Mouse (Mus musculus) C2C12 (cell line): ENCODE results near the gene Tpmt. TPM values are rescaled to one million over a fixed set of nuclear protein-coding genes. Genes with fewer than 3 reads are reported as not detected.

ENCODE experiments used
- H3K27me3 ChIP-seq: one replicate; pipeline ENCODE4 v1.6.1; 2011; ENCODE audit not compliant: control insufficient read depth, insufficient read depth, insufficient read length
- H3K36me3 ChIP-seq: one replicate; pipeline ENCODE4 v1.6.1; 2011; ENCODE audit not compliant: control insufficient read depth, insufficient read depth
- H3K4me3 ChIP-seq: one replicate; pipeline ENCODE4 v1.5.1; 2011; ENCODE audit warnings: mild to moderate bottlenecking, control low read depth; ENCODE audit not compliant: poor library complexity, insufficient read depth, severe bottlenecking
- H3K79me2 ChIP-seq: one replicate; pipeline ENCODE4 v1.6.1; 2011; ENCODE audit not compliant: control insufficient read depth, insufficient read depth
- H3K79me3 ChIP-seq: one replicate; pipeline ENCODE4 v1.6.1; 2011; ENCODE audit warnings: low read depth, control low read depth
- H3ac ChIP-seq: one replicate; pipeline ENCODE3; 2011; ENCODE audit warnings: low read depth; ENCODE audit not compliant: control insufficient read depth, insufficient read length
- CEBPB ChIP-seq: IDR thresholded peaks from one replicate; pipeline ENCODE4 v1.6.1; 2011; ENCODE audit warnings: low read depth, mild to moderate bottlenecking, control low read depth, moderate library complexity
- CTCF ChIP-seq: IDR thresholded peaks from one replicate; pipeline ENCODE4 v1.5.1; 2011; ENCODE audit not compliant: control insufficient read depth, insufficient read depth, insufficient read length
- FOSL1 ChIP-seq: IDR thresholded peaks from one replicate; pipeline ENCODE4 v1.8.0; 2011; ENCODE audit warnings: mild to moderate bottlenecking, low read length; ENCODE audit not compliant: poor library complexity, insufficient read depth, severe bottlenecking
- MAX ChIP-seq: IDR thresholded peaks from one replicate; pipeline ENCODE4 v1.6.1; 2011; ENCODE audit warnings: mild to moderate bottlenecking, control low read depth
- MYOD1 ChIP-seq: IDR thresholded peaks from one replicate; pipeline ENCODE4 v1.6.1; 2011; ENCODE audit warnings: low read depth; ENCODE audit not compliant: control insufficient read depth, insufficient read length
- MYOG ChIP-seq: IDR thresholded peaks from one replicate; pipeline ENCODE4 v1.6.1; 2011; ENCODE audit not compliant: control insufficient read depth, insufficient read length; ENCODE audit errors: extremely low read depth
- USF1 ChIP-seq: IDR thresholded peaks from one replicate; pipeline ENCODE4 v1.6.1; 2011; ENCODE audit warnings: low read depth, mild to moderate bottlenecking, control low read depth, moderate library complexity
- long read RNA-seq, 2 experiments: library from polyadenylated mRNA; unstranded; transcript quantifications; one replicate each; pipeline ENCODE4 v2.0.0; 2019 to 2020
- polyA plus RNA-seq: library from polyadenylated mRNA; unstranded; fragments of >200 nt; fragmentation: generic; extraction: Trizol; gene quantifications from one replicate; pipeline ENCODE4 v1.2.1, GENCODE M21; 2012; ENCODE audit warnings: missing spikeins

The Tpmt gene
- polyA plus RNA-seq: 5.6 TPM
- long read RNA-seq, experiment 1, transcript Tpmt-201 (9 exons, 2,708 nt): major isoform, 12 of 17 reads
- long read RNA-seq, experiment 1, partial matches to known transcripts: 3 of 17 reads
- long read RNA-seq, experiment 1, other reads (novel, unspliced or antisense): 2 of 17 reads
- long read RNA-seq, experiment 2, transcript Tpmt-201 (9 exons, 2,708 nt): major isoform, 8 of 10 reads
- long read RNA-seq, experiment 2, partial matches to known transcripts: 0 of 10 reads
- long read RNA-seq, experiment 2, other reads (novel, unspliced or antisense): 2 of 10 reads

DNA sequence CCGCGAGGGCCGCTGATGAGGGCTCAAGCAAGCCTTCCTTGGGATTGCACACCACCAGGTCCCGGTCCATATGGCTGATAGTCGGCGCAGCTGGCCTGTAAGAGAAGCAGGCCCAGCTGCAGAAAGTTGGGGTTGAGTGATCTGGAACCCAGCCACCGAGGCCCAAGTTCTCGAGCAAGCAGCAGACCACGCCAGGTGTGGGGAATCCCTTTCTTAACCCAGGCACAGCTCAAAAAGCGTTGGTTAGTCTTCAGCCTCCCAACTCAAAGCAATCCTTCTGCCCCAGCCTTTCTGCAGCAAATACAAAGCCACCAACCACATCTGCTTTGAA lies at the start of gene Tpmt:
Tpmt (minus strand) TSS at position 121 of the 331 bp plus-strand sequence.
- H3K79me2 ChIP-seq: peaks cover 12% of the 10 kb centered on the region
- TF ChIP-seq CTCF (no peak), MYOG (no peak), MYOD1 (no peak), FOSL1 (no peak), USF1 (no peak), MAX (no peak), CEBPB (no peak)
- H3K79me3 ChIP-seq: peaks cover 6% of the 10 kb centered on the region
- no peaks in the 10 kb centered on the region for H3K36me3 ChIP-seq
- H3ac ChIP-seq: peak within 1 kb of the TSS; percentile 74
- H3K27me3 ChIP-seq: no peaks in the 10 kb centered on the region
- peak within 1 kb of the TSS; percentile 60 for H3K4me3 ChIP-seq

DNA sequence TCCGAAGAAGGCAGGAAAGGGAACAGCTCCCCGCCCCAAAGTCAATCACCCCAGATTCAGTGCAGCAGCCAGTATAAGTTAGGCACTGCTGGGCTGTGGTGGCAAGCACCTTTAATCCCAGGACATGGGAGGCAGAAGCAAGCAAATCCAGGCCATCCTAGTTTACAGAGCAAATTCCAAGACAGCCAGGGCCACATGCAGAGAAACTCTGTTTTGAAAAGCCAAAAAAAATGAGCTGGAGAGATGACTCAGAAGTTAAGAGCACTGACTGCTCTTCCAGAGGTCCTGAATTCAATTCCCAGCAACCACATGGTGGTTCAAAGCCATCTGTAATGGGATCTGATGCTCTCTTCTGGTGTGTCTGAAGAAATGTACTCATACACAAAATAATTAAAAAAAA lies 49.3 kb upstream of the Tpmt start:
- no peaks in the 10 kb centered on the region for H3K27me3 ChIP-seq
- no peak overlapping the region for H3K4me3 ChIP-seq
- H3K79me2 ChIP-seq: peaks cover 88% of the 10 kb centered on the region
- peaks cover 66% of the 10 kb centered on the region for H3K79me3 ChIP-seq
- peaks cover 96% of the 10 kb centered on the region for H3K36me3 ChIP-seq
- H3ac ChIP-seq: no peak overlapping the region
- TF ChIP-seq CEBPB: no peak
- TF ChIP-seq USF1: no peak
- no peak for TF ChIP-seq MAX
- TF ChIP-seq CTCF: no peak
- no peak for TF ChIP-seq FOSL1
- TF ChIP-seq MYOG: no peak
- TF ChIP-seq MYOD1: no peak

DNA sequence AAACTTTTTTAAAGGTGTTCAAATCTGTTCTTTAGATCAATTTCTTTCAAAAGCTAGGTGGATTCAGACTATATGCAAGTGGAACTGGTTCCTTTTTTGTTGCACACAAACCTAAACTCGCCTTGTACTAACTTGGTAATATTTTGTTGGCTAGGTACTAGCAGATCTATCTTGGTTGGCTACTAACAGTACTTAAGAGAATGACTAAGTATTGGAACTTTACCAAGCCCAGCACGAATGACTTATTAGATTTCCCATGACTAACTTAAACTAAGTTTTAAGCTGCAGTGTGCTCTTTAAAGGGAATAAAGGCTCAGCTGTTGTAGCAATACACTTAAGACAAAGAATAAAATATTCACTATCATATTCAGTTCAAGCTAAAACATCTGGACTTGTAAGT lies 44.7 kb upstream of the Tpmt start:
- no peak for TF ChIP-seq MYOD1
- TF ChIP-seq MYOG: no peak
- TF ChIP-seq CEBPB: no peak
- no peak for TF ChIP-seq USF1
- no peak for TF ChIP-seq CTCF
- no peak for TF ChIP-seq FOSL1
- no peak for TF ChIP-seq MAX
- Histone ChIP-seq H3K27me3 (no peaks in the 10 kb centered on the region), H3K36me3 (peaks cover 96% of the 10 kb centered on the region), H3K79me2 (peaks cover 52% of the 10 kb centered on the region), H3K4me3 (no peak overlapping the region), H3K79me3 (peaks cover 31% of the 10 kb centered on the region), H3ac (no peak overlapping the region)

DNA sequence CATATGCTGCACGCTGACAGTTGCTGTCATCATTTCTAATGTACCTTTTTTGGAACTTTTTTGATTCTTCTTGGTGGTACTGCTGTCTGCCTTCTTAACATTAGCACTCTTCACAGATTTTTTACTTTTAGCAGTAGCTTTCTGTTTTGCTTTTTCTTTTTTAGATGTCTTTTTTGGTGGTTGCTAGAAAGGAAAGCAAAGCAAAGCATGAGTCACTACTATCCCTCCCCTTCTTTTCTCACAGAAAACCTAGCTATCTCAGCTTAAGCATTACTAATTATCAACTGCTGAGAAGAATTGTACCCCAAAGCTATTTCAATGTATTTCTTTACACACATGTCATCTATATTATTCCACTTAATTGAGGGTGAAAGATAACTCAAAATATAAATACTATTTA lies 43.9 kb upstream of the Tpmt start:
- Histone ChIP-seq H3K79me3 (peaks cover 24% of the 10 kb centered on the region), H3K27me3 (no peaks in the 10 kb centered on the region), H3K36me3 (peaks cover 95% of the 10 kb centered on the region), H3ac (no peak overlapping the region), H3K79me2 (peaks cover 44% of the 10 kb centered on the region), H3K4me3 (no peak overlapping the region)
- TF ChIP-seq MAX: no peak
- TF ChIP-seq MYOD1: no peak
- TF ChIP-seq CTCF: no peak

DNA sequence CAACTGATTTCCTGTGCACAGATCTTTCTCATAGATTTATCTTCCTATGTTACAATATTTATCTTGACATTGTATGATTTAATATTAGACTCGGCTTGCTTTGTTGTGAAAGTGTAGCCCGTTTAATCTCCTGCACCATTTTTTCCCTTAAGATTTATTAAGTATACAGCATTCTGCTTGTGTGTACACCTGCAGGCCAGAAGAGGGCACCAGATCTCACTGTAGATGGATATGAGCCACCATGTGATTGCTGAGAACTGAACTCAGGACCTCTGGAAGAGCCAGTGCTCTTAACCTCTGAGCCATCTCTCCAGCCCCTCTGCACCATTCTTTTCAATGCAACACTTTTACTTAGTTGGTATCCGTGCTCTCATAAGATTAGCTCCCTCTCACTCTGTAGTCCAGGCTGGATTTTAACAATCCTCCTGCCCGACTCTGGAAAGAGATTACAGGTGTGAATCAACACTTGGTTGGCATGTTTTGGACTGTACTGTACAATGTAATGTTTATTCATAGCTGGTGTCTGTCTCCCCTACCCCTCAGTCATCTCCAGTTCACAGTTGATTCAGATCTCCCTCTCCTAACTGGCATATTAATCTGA lies 36.5 kb upstream of the Tpmt start:
- Histone ChIP-seq H3K79me2 (no peaks in the 10 kb centered on the region), H3K27me3 (no peaks in the 10 kb centered on the region), H3ac (no peak overlapping the region), H3K36me3 (peaks cover 47% of the 10 kb centered on the region), H3K4me3 (no peak overlapping the region), H3K79me3 (no peaks in the 10 kb centered on the region)
- no peak for TF ChIP-seq MAX
- no peak for TF ChIP-seq USF1
- TF ChIP-seq MYOG: no peak
- no peak for TF ChIP-seq FOSL1
- no peak for TF ChIP-seq CEBPB
- TF ChIP-seq MYOD1: no peak
- TF ChIP-seq CTCF: no peak

DNA sequence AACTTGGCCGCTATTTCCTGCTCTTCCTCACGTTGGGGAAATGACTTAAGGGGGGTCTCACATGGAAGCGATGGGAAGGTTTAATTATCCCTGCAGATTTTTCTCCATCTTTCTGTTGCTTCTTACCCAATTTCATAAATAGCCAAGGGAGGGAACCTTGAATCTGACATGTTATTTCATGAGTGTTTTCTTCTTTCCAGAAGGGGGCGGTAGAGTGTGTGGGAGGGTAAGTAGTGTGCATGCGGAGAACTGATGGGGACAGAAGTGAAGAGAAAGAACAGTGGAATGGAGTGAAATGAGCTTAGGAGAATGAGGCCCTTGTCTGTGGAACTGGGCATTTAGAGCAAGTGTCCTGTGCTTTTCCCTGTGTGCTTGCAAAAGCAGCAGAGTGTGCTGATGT lies 34.3 kb upstream of the Tpmt start:
- Histone ChIP-seq H3K36me3 (peaks cover 30% of the 10 kb centered on the region), H3K4me3 (no peak overlapping the region), H3K27me3 (no peaks in the 10 kb centered on the region), H3K79me2 (no peaks in the 10 kb centered on the region), H3ac (no peak overlapping the region), H3K79me3 (no peaks in the 10 kb centered on the region)
- no peak for TF ChIP-seq MAX
- no peak for TF ChIP-seq MYOD1
- no peak for TF ChIP-seq USF1
- no peak for TF ChIP-seq CEBPB
- TF ChIP-seq CTCF: no peak
- TF ChIP-seq FOSL1: no peak
- no peak for TF ChIP-seq MYOG
